Mouse (Mus musculus) kidney, adult 2 months (tissue): Measurements from ENCODE around the gene 5730522E02Rik.
A peak's percentile ranks its signal among the peaks of the same experiment; 100 is the strongest.

Experiments used
- CTCF ChIP-seq: fragments of 200-500 bp; conservative IDR thresholded peaks from 2 replicates; pipeline ENCODE4 v1.5.1; 2011; ENCODE audit warnings: low read depth, mild to moderate bottlenecking, control low read depth, low read length, moderate library complexity, mixed read lengths; ENCODE audit not compliant: insufficient read depth, insufficient read length
- POLR2A ChIP-seq: fragments of 200-500 bp; IDR thresholded peaks from one replicate; pipeline ENCODE4 v1.6.1; 2011; ENCODE audit warnings: low read depth, low read length, control low read depth

DNA sequence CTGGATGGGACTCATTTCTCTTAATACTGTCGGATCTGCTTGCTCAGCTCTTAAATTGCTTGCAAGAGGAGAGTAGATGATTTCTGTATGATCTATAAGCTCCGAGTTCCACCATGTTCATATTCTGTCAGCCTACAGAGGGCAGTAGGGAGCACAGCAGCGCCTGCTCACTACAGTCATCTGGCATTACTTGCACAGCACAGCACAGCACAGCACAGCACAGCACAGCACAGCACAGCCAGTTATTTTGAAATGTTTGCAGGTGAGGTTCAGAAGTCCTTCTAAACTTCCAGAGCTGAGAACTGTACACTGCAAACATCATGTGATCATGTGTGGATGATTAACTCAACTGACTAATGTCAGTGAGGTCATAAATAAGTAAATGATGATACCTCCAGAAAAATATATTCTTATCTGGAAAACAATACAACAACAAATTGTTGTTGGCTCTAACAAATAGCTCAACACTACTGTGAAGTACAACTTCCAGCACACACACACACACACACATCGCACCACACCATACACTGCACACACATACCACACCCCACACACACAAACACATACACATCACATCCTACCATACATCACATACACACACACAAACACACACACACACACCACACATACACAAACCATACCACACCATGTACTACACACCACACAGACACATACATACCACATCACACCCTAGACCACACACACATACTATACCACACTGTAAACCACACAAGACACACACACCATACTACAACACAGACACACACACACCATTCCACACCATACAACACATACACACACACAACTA, 9.4 kb downstream of the 5730522E02Rik start:
- TF ChIP-seq CTCF = peak; percentile 83
- TF ChIP-seq POLR2A = no peak
